Mouse (Mus musculus) stomach, postnatal 0 days (tissue): ENCODE data around the gene Ifi202b.

Experiments
- CTCF ChIP-seq: IDR thresholded peaks from 2 replicates; pipeline ENCODE4 v1.5.1; 2016; ENCODE audit warnings: antibody characterized with exemption, low read depth, mild to moderate bottlenecking, moderate library complexity
- EP300 ChIP-seq: optimal IDR thresholded peaks from 2 replicates; pipeline ENCODE3; 2016; ENCODE audit warnings: antibody characterized with exemption

GRCm38 (mm10) chr1:173995003-173995402 is 12.5 kb upstream of the Ifi202b start:
- no peak for TF ChIP-seq CTCF
- TF ChIP-seq EP300: no peak
